Mouse (Mus musculus) brain, embryonic 14.5 days (tissue): ENCODE measurements around the gene Piezo1. TPM values are rescaled to one million over a fixed set of nuclear protein-coding genes. Genes with fewer than 3 reads are reported as not detected.

Experiments used
- DNase-seq: peaks from one replicate; pipeline ENCODE4 v3.0.0-alpha.2; 2011; ENCODE audit warnings: low read depth
- CTCF ChIP-seq: fragments of 200-500 bp; IDR thresholded peaks from 2 replicates; pipeline ENCODE4 v1.5.1; 2012; ENCODE audit warnings: inconsistent platforms, mild to moderate bottlenecking, moderate library complexity, borderline replicate concordance; ENCODE audit not compliant: insufficient read depth, insufficient read length; ENCODE audit errors: extremely low read depth
- POLR2A ChIP-seq: fragments of 200-500 bp; IDR thresholded peaks from 2 replicates; pipeline ENCODE4 v1.6.1; 2012; ENCODE audit warnings: mild to moderate bottlenecking, inconsistent platforms, borderline replicate concordance; ENCODE audit not compliant: poor library complexity, insufficient read depth, insufficient read length, severe bottlenecking; ENCODE audit errors: extremely low read depth
- polyA plus RNA-seq: library from polyadenylated mRNA; depleted of rRNA; stranded (reverse); fragments of >200 nt; gene quantifications from 2 replicates; pipeline ENCODE4 v1.2.3, GENCODE M21; 2012

The Piezo1 gene
- polyA plus RNA-seq, 1 experiment, result 13.4 TPM

DNA sequence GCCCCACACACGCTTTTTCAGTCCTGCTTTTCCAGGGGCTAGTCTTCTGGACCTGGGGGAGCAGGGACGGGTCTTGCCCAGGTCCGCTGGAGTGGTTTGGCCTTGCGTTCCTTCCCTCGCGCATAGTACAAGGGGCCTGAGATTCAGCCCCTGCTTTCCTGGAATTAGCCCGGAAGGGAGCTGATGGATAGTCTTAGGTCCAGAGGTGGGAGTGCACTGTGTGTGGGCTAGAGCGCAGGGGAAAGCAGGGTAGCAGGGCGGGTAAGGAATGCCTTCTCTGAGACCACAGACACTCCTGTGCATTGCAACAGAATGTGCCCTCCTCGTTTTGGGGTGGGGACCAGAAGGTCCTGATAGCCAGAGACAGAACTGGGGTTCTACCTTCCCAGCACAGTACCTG is 26.0 kb upstream of the Piezo1 start:
- no peak for TF ChIP-seq POLR2A
- DNase-seq, result no peak

- TF ChIP-seq POLR2A (0 out of 2 replicates have a peak, but pooled peaks have one; percentile 24), CTCF (no peak)
- DNase-seq, result peak; percentile 95
These were observed 25.5 kb upstream of the Piezo1 start, which contains the start of gene Aprt for GRCm38 (mm10) chr8:122576648-122577022. Gene Aprt, minus strand, starts transcription at chr8:122576909.

GRCm38 (mm10) chr8:122575735-122576647 is 24.9 kb upstream of the Piezo1 start:
- no peak for TF ChIP-seq CTCF
- TF ChIP-seq POLR2A, result no peak
- DNase-seq, result no peak

DNA sequence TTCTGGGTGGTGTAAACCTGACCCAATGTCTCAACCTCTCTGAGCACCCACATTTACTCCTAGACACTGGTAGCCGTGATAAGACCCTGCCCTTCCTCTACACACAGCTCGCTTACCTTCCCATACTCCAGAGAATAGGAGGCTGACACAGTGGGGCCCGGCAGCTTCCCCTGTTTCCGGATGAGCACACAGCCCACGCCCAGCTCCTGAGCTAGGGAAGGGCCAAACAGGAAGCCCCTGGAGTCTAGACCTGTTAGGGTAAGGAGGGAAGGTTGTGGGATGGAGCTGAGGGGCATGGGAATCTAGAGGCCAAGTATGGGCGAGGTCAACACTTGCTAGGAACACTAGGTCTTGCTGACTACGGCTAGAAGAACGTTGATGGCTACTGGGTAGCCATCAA is 24.2 kb upstream of the Piezo1 start:
- no peak for DNase-seq
- no peak for TF ChIP-seq CTCF
- TF ChIP-seq POLR2A, result no peak

GRCm38 (mm10) chr8:122574667-122575251 is 23.6 kb upstream of the Piezo1 start:
- TF ChIP-seq CTCF, result no peak
- no peak for TF ChIP-seq POLR2A
- no peak for DNase-seq

DNA sequence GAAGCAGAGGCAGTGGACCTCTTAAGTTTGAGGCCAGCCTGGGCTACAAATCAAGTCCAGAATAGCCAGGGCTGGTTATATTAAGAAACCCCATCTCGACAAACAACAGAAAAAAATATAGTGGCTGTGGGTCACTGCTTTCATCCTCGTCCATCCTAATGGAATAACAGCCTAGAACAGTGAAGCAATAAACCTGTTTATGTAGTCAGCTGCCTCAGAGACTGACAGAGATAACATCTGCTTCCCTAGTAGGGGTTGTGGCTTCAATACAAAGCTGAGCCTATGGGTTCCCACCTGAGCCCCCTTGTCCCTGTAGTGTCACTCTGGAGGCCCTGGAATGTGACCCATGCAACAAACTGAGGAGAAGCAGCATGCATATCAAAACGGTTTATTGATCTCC is 23.1 kb upstream of the Piezo1 start:
- no peak for DNase-seq
- no peak for TF ChIP-seq CTCF
- no peak for TF ChIP-seq POLR2A

DNA sequence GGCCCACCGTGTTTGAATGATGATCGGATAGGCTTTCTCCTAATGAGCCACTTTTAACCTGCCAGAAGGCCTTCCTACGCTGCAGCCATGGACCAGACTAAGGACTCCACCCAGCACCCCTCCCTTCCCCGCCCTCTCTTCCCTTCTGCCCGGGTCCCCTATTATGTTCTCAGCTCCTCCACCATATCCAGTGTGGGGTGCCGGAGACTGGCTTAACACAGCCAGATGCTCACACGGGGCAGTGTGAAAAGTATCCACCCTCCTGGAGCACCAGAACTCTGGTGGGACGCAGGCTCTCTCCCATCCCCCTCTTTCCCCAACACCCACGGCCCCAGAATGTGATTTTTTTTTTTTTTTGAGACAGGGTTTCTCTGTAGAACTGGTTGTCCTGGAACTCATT is 22.4 kb upstream of the Piezo1 start:
- TF ChIP-seq POLR2A, result no peak
- TF ChIP-seq CTCF, result no peak
- DNase-seq, result no peak

GRCm38 (mm10) chr8:122573176-122573575 is 22.0 kb upstream of the Piezo1 start:
- peak; percentile 33 for DNase-seq

- no peak for TF ChIP-seq POLR2A
- no peak for TF ChIP-seq CTCF
- no peak for DNase-seq
These were observed 21.6 kb upstream of the Piezo1 start for GRCm38 (mm10) chr8:122572751-122573150.

- TF ChIP-seq POLR2A (no peak), CTCF (no peak)
These were observed 20.7 kb upstream of the Piezo1 start for GRCm38 (mm10) chr8:122571750-122572267.

GRCm38 (mm10) chr8:122571153-122571552 is 20.0 kb upstream of the Piezo1 start:
- TF ChIP-seq POLR2A (no peak), CTCF (no peak)
- no peak for DNase-seq

More at GRCm38 (mm10) chr8:122571750-122572267, 20.7 kb upstream of the Piezo1 start:
- DNase-seq, result no peak

- DNase-seq, result no peak
- TF ChIP-seq POLR2A (no peak), CTCF (no peak)
These were observed 18.9 kb upstream of the Piezo1 start for GRCm38 (mm10) chr8:122569996-122570395.

GRCm38 (mm10) chr8:122569329-122569728 is 18.2 kb upstream of the Piezo1 start:
- TF ChIP-seq CTCF (no peak), POLR2A (no peak)
- DNase-seq, result no peak
